Mouse (Mus musculus) G1E (cell line): ENCODE measurements at regions not wholly inside any gene's neighbourhood (a gene's known extent, or its start where the extent isn't known, plus 50 kb on each side); places are given as distances from the start of the nearest gene placed in this dataset.

Experiments
- CTCF ChIP-seq: IDR thresholded peaks from 2 replicates; pipeline ENCODE4 v1.5.1; 2012; ENCODE audit warnings: low read depth, low read length, inconsistent platforms, mixed read lengths
- GATA2 ChIP-seq: IDR thresholded peaks from 2 replicates; pipeline ENCODE4 v1.6.1; 2012; ENCODE audit warnings: low read depth, low read length, inconsistent platforms, borderline replicate concordance
- POLR2AphosphoS5 ChIP-seq: IDR thresholded peaks from 2 replicates; pipeline ENCODE4 v1.6.1; 2012; ENCODE audit warnings: low read depth, low read length, inconsistent platforms; ENCODE audit not compliant: insufficient replicate concordance
- TAL1 ChIP-seq: conservative IDR thresholded peaks from 2 replicates; pipeline ENCODE4 v1.6.1; 2012; ENCODE audit warnings: low read depth, low read length, inconsistent platforms, mixed read lengths

DNA sequence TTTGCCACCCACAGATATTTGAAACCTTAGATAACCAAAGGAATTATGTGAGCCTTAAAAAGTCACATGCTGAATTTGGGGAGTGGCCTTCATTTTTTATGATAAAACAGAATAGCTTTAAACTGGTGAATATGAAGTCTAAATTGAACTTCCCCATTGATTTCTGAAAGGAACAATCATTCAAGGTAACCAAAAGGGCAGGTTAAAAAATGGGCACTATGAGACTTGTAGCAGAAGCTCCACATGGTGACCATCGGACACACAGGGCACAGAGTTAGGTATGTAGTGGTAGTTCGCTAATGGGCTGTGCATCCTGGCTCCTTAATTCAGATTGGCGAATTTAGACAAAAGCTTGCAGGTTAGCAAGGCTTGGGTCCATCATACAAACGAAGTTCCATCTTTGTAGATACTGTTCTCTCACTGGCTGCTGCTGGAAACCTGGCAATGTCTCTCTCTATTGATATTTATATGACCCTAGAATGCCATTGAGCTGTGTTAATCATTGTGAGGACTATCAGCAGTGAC is 213.9 kb downstream of the Mef2c start:
- TF ChIP-seq CTCF, result no peak
- no peak for TF ChIP-seq GATA2
- TF ChIP-seq TAL1, result no peak
- TF ChIP-seq POLR2AphosphoS5, result no peak
